Mouse (Mus musculus) lung, postnatal 36 days (tissue): ENCODE measurements at regions not wholly inside any gene's neighbourhood (a gene's known extent, or its start where the extent isn't known, plus 50 kb on each side); places are given as distances from the start of the nearest gene placed in this dataset.
"Not testable (repeated sequence)": the region's sequence is repeated elsewhere in the genome, so short reads cannot be mapped to it uniquely, and the experiment has no call there.

Source experiments
- DNase-seq: peaks from one replicate; pipeline ENCODE4 v3.0.0; 2022; ENCODE audit warnings: mixed read lengths

GRCm38 (mm10) chr6:62573611-62574010, 682.1 kb upstream of the Grid2 start:
- DNase-seq: peak; percentile 2

GRCm38 (mm10) chr6:62576200-62576599, 679.5 kb upstream of the Grid2 start:
- DNase-seq: peak; percentile 37

GRCm38 (mm10) chr6:62620543-62620942, 635.1 kb upstream of the Grid2 start:
- peak; percentile 1 for DNase-seq

- not testable (repeated sequence) for DNase-seq
Observed at GRCm38 (mm10) chr6:62668123-62668522, 587.6 kb upstream of the Grid2 start.

GRCm38 (mm10) chr6:62718389-62718788, 537.3 kb upstream of the Grid2 start:
- no peak for DNase-seq

- DNase-seq: no peak
Observed at GRCm38 (mm10) chr6:62719541-62720155, 536.0 kb upstream of the Grid2 start.
